Mouse (Mus musculus): Measurements from ENCODE around the gene Tuba3a.
A peak's percentile ranks its signal among the peaks of the same experiment; 100 is the strongest.

The Tuba3a gene

DNA sequence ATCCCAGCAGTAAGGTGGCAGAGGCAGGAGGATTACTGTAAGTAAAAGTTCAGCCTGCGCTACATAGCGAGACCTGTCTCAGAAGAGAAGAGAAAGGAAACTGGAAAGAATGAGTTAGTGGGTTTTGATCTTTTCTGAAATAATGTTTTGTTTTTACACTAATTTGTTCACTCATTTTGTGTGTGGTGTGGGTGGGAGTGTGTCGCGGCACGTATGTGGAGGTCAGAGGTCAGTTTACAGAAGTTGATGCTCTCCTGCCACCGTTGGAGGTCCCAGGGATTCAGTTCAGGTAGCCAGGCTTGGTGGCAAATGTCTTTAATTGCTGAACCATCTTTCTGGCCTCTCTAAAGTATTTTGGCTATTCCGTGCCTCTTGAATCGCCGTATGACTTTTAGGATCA is 21.6 kb downstream of the Tuba3a start:
- DNase-seq, result no peak

DNA sequence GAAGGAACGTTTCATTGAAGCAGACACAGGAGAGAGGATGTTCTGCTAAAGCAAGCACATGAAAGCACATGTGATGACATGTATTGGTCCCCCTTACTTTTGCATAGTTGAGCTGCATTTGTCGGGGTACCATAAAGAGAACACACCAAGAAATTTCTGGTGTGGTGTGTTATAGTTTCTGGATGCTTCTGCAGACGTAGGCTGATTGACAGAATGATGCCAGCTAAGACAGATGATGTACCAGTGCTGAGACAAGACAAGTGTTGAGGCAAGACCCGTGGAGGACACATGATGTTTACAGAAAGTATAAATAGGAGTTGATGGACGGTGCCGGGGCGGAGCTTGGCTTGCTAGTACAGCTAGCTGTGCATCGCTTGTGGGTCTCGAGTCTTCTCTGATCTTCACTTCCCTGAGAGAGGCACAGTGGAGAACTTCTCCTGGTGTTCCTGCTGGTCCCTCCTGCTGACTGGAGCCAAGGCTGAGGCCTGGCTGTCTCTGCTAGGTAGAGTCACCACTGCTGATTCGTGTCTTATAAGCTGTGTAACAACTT is 25.8 kb downstream of the Tuba3a start:
- DNase-seq, result no peak

DNA sequence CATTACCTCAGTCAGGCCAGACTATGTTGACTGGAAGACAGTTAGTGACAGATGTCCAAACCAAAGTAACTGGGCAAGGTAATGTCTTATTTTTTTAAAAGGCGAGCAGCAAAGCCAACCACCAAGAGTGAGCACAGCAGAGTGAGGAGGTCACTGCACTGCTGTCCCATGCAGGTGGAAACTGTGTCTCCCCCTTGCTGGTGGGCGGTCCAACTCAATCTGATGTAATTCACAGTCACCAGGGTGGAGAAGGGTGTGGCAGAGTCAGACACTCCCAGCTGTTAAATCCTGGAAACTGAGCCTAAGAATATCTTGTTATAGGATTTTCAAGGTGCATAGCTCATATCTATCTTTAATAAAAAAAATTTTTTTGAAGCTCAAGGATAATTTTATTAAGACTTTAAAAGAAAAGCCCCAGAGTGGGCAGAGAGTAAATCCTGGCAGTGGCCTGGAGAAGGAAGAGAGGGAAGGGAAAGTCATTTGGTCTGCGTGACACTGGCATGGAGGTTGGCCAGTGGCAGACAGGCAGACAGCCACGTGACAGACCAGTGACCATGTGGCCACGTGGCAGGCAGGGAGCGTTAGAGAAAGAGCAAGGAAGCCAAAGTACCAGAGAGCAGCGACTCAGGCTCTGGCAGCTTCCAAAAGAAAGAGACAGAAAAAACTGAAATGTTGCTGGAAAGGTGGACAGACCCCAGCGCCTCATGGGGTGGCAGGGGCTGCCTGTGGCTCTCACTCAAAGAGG is 29.4 kb downstream of the Tuba3a start:
- peak; percentile 12 for DNase-seq

DNA sequence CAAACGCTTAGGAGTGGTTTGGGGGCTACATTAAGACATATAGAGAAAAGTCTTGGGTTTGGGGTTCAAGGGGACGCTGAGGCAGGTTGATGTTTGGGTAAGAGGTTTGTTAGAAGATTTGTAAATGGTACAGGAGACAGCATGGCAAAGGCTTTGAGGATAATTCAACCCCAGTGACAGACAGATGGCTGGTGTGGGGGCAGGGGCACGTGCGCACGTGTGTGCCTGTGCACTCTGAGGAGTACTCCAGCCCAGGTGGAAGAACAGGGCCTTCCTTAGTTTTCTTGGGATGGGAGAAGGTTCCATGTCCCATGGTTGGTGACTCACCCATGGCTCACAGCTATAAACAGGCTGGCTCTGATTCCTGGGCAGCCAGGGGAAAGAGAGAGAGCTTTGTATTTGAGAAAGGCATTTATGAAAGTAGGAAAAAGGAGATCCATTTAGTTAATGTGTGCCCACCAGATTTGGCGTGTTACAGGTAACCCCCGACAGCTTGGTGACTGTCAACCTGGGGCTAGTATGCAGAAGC is 30.3 kb downstream of the Tuba3a start:
- DNase-seq, result no peak

DNA sequence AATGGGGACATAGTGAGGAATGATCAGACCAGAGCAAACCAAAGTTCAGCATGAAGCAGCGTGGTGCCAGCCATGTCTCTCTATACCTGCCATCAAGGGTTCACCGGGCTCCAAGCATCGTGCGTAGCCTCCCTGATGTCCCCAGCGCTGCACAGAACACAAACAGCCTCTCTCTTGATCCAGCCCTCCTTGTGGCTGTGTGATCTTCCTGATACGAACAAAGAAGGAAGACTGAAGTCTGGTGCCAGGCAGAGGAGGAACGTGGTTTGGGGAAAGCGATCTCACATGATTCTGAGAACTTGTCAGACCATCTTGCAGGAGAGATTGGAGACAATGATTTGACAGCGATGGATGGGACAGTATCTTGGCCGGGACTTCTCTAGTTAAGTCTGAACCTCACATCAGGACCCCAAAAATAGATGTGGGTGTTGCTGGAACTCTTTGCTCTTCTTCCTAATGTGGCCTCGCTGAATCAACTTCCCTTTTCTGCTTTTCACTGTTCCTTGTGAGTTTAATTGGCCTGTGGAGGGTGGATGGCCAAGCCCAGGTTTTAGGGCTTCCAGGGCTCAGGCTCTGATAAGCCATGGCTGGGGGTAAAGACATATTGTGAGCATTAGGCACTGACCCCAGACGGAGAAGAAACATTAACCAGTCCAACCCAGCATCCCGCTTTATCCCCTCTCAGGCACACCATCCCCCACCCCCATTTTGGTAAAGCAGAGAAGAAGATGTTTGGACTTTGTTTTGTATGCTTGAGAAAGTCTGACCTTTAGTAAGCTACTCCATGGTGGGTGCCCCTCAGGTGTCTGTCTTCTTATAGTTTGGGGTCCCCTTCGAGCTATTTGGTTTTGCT is 31.8 kb downstream of the Tuba3a start:
- DNase-seq, result no peak

DNA sequence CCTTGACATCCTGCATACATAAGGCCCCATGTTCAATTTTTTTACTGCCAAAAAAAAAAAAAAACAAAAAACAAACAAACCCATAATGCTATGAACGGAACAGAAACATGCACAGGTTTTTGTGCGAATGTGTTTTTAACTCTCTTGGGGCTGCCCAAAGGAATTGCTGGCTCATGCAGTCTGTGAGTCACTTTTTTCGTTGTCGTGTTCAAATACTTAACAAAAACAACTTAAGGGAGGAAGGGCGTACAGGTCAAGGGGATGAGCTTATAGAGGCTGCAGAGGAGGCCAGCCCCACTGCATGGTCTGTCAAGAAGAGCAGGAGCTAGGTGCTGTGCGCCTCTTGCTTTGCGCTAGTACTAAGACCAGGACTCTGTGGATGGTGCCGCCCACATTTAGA is 33.1 kb downstream of the Tuba3a start:
- no peak for DNase-seq

DNA sequence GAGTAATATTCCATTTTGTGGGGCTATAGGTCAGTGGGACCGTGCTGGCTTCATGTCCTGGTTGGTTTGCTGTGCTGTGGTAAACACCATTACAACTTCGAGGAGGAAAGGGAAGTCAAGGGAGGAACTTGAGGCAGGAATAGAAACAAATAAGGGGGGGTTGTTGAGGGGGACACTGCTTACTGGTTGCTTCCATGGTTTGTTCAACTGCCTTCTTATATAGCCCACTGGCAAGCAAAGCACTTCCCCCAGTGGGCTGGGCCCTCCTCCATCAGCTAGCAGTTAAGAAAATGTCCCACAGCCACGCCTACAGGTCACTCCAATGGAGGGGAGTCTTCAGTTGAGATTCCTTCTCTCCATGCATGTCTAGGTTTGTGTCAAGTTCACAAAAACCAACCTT is 33.6 kb downstream of the Tuba3a start:
- no peak for DNase-seq

DNA sequence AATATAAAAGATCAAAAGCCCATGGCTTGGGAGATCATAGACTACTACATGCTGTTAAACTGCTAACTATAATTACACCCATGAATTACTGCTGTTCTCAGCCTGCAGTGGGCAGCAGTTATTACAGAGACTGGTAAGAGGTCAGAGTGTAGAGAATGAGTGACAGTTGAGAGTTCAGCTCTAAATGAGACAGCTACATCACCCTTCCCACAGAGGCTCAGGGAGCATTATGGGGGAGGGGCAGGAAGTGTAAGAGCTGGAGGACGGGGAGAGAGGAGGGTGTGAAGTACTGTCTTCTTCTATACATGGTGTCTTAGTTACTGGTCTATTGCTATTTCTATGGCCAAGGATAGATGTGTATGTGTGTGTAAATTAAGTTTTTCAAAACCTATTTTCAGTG is 41.3 kb downstream of the Tuba3a start:
- DNase-seq, result no peak

DNA sequence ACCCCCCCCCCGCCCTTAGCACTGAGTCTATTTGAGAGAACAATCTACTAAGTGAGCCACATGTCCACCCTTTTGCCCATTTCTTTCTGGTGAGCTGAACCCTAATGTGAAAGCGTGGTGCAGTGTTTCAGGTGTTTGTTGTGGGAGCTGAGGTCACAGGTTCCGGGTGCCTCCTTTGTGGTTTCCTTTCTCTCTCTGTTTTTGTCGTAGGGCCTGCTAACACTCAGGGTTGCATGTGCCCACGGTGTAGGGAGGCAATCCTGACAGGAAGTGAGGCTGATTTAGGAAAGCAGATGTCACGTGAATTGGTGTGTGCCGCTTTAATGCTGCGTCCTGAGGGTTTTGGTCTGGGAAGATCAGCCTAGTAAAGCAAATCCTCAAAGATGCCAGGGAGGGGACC is 44.3 kb downstream of the Tuba3a start:
- DNase-seq, result no peak

DNA sequence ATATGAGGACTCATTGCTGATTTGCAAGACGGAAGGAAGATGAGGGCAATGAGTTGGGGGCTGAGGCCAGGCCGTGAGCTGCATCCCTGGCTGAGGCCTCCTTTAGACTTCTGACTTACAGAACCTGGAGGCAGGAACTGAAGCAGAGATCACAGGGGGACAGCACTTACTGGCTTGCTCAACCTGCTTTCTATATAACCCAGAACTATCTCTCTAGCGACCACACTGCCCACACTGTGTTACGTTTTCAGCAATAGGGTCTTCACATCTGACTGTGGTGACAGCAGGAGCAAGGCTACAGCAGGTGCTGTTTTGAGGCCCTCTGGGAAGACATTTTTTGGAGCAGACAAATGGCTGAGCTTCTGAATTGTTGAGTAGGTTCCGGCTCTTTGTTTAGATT is 45.2 kb downstream of the Tuba3a start:
- no peak for DNase-seq

DNA sequence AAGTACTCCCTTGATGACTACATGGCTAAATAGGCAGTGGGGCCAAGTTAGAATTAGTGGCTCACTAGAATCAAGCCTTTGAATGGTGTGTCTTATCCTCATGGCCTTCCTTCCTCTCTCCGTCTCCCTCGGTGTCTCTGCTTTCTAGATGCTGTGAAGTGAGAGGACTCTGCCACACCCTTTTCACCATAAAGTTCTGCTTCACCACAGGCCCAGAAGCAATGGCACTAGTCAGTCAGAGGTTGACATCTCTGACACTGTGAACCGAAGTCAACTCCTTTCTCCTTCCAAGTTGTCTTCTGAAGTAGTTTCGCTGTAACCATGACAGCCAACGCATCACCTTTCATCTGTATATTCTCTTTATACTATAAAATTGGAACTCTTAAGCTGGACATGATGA is 46.3 kb downstream of the Tuba3a start:
- DNase-seq, result no peak

DNA sequence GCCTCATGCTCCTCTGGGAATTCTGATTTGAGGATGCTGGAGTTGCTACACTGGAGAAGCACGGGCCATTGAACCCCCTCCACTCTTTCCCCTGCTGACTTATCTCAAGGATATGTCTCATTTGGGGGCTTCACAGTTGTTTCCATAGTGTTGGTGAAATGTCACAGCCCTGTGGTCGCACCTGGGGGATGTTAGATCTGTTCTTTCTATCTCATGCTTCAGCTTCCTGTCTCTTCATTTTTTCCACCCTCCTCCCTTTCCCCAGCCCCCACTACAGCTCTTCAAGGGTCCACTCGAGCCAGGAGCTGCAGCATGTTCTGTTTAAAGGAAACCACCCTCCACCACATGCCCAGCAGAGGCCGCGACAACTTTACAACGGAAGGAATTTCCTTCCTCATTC is 47.4 kb downstream of the Tuba3a start:
- no peak for DNase-seq

DNA sequence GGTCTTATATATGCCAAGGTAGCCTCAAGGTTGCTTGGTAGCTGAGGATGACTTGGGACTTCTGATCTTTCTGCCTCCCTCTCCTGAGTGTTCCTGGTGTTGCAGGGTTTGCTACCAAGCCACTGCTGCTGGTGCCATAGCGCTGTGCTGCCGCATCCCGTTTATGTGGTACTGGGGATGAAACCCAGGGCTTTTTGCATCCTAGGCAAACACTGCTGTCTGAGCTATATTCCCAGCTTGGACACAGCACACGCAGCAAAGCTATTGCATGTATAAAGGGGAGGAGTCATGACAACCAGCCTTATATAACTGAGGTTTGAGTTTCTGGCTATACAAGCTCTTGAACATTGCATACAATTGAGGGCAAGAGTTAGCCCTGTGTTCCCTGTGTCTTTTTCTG is 48.4 kb downstream of the Tuba3a start:
- DNase-seq, result no peak

DNA sequence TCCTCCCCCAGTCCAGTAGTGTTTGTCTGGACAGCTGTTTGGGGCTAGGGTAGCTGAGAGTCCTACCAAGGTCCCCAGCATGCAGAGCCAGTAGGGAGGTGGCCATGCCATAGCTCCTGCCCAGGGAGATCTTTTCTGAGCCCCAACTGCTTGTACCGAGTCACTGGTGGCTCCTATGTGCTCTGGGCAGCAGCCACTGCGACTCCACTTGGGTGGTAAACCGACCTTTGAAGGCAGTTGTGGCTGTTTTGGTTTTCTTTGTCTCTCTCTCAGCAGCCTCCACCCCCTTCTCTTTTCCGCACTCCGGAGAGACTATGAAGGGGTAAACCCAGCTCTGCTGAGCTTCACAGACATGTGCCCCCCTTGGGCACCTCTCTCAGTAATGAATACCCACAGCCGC is 49.1 kb downstream of the Tuba3a start, which contains the start of gene Cd27:
Cd27 (minus strand) TSS at position 229 of the 400 bp plus-strand sequence.
- no peak for DNase-seq

DNA sequence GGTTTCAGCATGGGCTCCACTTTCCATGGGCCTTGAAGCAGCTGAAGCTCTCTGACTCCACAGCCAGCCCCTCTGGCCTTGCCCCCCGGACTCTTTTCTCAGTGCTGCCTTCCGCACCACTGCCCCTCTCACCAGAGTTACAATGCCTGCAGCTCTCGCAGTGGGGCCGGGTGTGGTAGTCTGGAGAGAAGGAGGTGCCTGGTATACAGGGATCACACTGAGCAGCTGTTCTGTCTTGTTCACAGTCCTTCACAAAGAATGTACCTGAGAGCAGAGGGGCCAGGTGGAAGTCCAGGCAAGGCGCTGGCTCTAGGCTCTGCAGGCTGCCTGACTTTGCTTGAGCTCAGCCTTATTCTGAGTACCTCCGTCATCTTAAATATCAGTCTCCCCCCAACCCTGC is 49.5 kb downstream of the Tuba3a start:
- no peak for DNase-seq

DNA sequence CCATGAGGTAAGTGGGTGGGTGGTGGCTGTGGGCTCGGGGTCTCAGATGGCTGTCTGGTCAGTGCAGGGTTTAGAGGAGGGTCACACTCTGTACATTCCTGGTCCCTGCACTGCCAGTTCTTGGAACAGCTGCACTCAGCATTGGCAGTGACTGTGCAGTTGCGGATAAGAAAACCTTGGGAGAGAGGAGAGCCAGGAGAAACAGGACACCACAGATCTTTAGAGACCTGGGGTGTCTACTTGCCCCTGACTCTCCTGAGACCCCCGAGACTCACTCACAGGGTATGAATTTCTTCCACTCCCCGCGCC is 51.4 kb downstream of the Tuba3a start:
- no peak for DNase-seq

DNA sequence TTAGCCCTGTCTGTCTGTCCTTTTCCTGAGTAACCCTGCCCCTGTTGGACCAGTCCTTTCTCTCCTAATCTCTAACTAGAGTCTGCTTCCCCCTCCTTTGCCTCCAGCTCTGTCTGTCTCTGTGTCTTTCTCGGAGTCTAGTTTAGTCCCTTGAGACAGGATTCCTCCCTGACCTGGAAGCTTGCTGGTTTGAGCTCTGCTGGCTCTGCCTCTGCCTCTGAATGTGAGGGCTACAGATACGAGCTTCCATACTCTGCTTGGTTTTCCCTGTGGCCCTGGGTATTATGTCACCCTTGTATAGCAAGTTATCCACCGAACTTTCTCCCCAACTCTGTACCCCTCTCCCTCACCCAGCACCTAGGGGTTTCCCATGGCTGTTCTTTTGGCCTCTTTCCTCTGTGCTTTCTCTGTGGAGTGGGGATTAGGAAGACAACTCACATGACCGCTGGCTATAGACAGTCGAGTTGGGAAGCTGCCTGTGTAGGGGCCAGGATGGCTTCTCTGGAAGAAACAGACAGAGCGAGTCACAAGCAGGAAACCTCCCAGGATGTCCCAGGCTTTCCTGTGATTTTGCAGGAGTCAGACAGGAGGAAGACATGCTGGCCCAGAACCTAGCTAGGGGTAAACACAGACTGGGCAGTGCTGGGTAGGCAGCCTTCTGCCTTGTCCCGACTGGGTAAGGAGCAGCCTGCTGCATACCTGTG is 51.9 kb downstream of the Tuba3a start:
- no peak for DNase-seq

DNA sequence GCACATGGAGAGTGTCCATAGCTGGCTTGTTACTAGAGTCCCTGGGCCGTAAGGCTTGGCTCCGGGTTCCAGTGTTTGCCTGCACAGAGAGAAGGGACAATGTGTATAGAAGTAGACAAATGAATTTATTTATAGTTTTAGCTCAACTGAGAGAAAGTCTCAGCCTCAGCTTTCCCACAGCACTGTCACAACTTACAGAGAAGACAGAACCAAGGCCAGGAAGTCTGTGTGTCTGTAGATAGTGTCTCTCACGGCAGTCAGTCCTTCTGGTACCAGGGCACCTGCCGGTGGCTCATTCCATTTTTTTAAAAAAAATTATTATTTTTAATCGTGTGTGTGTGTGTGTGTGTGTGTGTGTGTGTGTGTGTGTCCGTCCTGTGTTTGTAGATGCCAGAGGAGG is 53.3 kb downstream of the Tuba3a start:
- DNase-seq, result no peak

DNA sequence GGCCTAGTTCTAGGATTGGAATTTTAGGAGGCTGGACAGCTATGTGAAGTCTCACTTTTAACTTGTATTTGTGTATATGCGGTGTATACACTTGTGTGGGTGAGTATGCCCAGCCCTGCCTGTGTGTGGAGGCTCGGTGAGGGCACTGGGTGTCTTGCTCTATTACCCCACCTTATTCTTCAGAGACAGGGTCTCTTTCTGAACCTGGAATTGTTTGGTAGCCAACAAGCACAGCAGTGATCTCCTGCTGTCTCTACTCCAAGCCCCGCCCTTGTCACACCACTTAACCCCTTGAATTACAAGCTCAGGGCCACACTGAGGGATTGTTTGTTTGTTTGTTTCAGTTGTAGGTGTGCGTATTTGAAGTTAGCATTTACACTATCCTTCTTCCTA is 53.8 kb downstream of the Tuba3a start:
- DNase-seq, result no peak

DNA sequence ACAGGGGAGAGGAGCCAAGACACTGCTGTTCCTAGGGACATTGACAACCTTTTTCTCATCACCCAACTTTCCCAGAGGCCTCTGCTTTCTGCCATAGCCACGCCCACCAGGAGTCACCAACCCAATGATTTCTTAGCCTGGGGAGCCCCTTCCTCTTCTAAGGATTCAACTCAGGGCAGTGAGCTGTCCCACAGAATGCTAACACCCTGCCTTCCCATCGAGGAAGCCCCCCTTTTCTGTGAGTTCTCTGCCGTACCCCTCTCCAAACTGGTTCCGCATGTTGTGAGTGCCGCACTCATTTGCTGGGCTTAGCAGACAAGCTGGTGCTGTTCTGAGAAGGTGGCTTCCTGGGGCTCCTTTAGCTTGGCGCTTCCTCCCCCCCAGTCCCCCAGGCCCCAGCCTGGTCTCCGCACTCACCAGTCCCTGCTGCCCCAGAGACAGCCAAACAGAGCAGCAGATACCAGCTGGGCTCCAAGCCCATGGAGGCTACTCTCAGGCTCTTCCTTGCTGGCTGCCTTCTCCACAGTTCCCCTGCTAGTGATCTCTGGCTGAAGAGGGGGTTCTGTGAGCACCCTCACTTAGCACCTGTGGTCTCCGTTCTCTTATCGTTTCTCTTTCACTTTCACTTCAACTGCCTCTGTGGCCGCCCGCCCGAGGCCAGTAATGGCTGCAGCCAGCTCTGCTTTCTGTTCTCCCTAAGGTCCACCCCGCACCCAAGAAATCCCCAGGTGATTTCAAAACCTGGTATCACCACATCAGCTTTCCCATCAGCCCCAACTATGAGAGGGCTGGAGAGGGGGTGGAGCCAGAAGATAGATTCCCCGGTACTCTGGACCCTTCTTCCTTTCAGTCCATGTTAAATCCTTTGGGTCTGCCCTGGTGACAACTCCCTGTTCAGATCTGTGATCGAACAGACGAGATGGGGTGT is 54.5 kb downstream of the Tuba3a start, which contains the start of gene Tapbpl:
Tapbpl (minus strand) TSS at position 744 of the 928 bp plus-strand sequence.
- peak; percentile 39 for DNase-seq

DNA sequence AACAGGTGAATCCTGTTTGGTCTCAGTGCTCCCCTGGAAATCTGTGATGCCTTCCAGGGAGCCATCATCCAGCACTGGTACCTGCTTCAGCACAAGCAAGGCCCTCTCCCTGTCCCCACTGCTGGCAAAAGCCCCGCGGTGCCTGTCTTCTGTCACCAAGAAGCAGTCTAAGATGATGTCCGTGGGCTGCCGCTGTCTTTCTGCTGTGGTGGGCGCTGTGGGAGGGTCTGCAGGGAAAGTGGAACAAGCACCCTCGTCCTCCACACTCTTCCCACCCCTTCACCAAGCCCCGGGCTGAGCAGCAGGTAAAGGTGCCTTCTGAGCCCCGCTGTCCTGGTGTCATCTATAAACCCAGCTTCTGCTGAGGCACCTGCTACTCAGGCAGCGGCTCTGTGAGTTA is 55.3 kb downstream of the Tuba3a start:
- no peak for DNase-seq
